Mouse (Mus musculus) cortical plate, adult 2 months (tissue): Measurements from ENCODE around the gene Susd4.

Source experiments
- CTCF ChIP-seq: fragments of 200-500 bp; IDR thresholded peaks from 2 replicates; pipeline ENCODE4 v1.5.1; 2011; ENCODE audit warnings: mild to moderate bottlenecking, control low read depth, low read length; ENCODE audit not compliant: insufficient read depth; ENCODE audit errors: extremely low read depth
- POLR2A ChIP-seq: fragments of 200-500 bp; IDR thresholded peaks from 2 replicates; pipeline ENCODE4 v1.6.1; 2011; ENCODE audit warnings: mild to moderate bottlenecking, low read length, control low read depth; ENCODE audit not compliant: insufficient read depth; ENCODE audit errors: extremely low read depth

GRCm38 (mm10) chr1:182861671-182862358 lies 98.2 kb downstream of the Susd4 start:
- TF ChIP-seq CTCF (no peak), POLR2A (no peak)
